In genomic region chrX:52599246-52599645, GRCm38 (mm10) we compare ENCODE assay signal across 8 mouse cellular contexts.
"Had no signal": no experiment of that assay in that cellular context is flagged by ENCODE, and none has a peak within 500 bp of the region (broad histone marks: within the 10 kb centered on the region; RNA-seq: fewer than 3 reads in every experiment).

No protein-coding gene starts in this region.

- H3K27me3 ChIP-seq: limb, embryonic 13.5 days; lung, embryonic 15.5 days; midbrain, embryonic 13.5 days had no signal

- H3K4me1 ChIP-seq: lung, embryonic 15.5 days; midbrain, embryonic 13.5 days had no signal

- H3K9ac ChIP-seq: limb, embryonic 13.5 days; liver, embryonic 14.5 days; lung, embryonic 15.5 days; midbrain, embryonic 13.5 days had no signal

- ATAC-seq: hindbrain, postnatal 0 days; midbrain, embryonic 13.5 days had no signal

- DNase-seq: left cerebral cortex, postnatal 4 days; right cerebral cortex, postnatal 14 days; thymus, postnatal 36 days had no signal

- H3K9me3 ChIP-seq: limb, embryonic 13.5 days; lung, embryonic 15.5 days; midbrain, embryonic 13.5 days had no signal

- H3K36me3 ChIP-seq: lung, embryonic 15.5 days; midbrain, embryonic 13.5 days had no signal

- H3K27ac ChIP-seq: hindbrain, postnatal 0 days; liver, embryonic 14.5 days; lung, embryonic 15.5 days; midbrain, embryonic 13.5 days had no signal

- H3K4me3 ChIP-seq: limb, embryonic 13.5 days; lung, embryonic 15.5 days; midbrain, embryonic 13.5 days had no signal

- H3K4me2 ChIP-seq: limb, embryonic 13.5 days; lung, embryonic 15.5 days; midbrain, embryonic 13.5 days had no signal
